Mouse (Mus musculus): ENCODE results near the gene 1700067P10Rik.
A peak's percentile ranks its signal among the peaks of the same experiment; 100 is the strongest.

The 1700067P10Rik gene

GRCm38 (mm10) chr17:48089019-48089418 is at the start of gene 1700067P10Rik:
1700067P10Rik (plus strand) TSS chr17:48089319.
- no peak for DNase-seq

GRCm38 (mm10) chr17:48041351-48042287 is 47.5 kb upstream of the 1700067P10Rik start:
- DNase-seq: peak; percentile 88

- DNase-seq: no peak
Observed at GRCm38 (mm10) chr17:48043154-48043880, 45.8 kb upstream of the 1700067P10Rik start.

- peak; percentile 78 for DNase-seq
Observed at GRCm38 (mm10) chr17:48045631-48046030, 43.5 kb upstream of the 1700067P10Rik start.

- no peak for DNase-seq
Observed at GRCm38 (mm10) chr17:48051638-48052337, 37.3 kb upstream of the 1700067P10Rik start.

GRCm38 (mm10) chr17:48052338-48053067 is 36.6 kb upstream of the 1700067P10Rik start:
- no peak for DNase-seq

GRCm38 (mm10) chr17:48053646-48054045 is 35.5 kb upstream of the 1700067P10Rik start:
- DNase-seq: no peak

GRCm38 (mm10) chr17:48055076-48055816 is 33.9 kb upstream of the 1700067P10Rik start:
- DNase-seq: peak; percentile 16

GRCm38 (mm10) chr17:48057382-48057781 is 31.7 kb upstream of the 1700067P10Rik start:
- peak; percentile 33 for DNase-seq

GRCm38 (mm10) chr17:48064196-48064843 is 24.8 kb upstream of the 1700067P10Rik start:
- peak; percentile 44 for DNase-seq

GRCm38 (mm10) chr17:48065081-48065501 is 24.0 kb upstream of the 1700067P10Rik start:
- DNase-seq: peak; percentile 20

- no peak for DNase-seq
Observed at GRCm38 (mm10) chr17:48067083-48067614, 22.0 kb upstream of the 1700067P10Rik start.

GRCm38 (mm10) chr17:48067729-48068128 is 21.4 kb upstream of the 1700067P10Rik start:
- DNase-seq: peak; percentile 21

- no peak for DNase-seq
Observed at GRCm38 (mm10) chr17:48080626-48081025, 8.5 kb upstream of the 1700067P10Rik start.

GRCm38 (mm10) chr17:48089446-48089845 is 327 bp downstream of the 1700067P10Rik start:
- no peak for DNase-seq

- DNase-seq: peak; percentile 14
Observed at GRCm38 (mm10) chr17:48090305-48090704, 1.2 kb downstream of the 1700067P10Rik start.

- no peak for DNase-seq
Observed at GRCm38 (mm10) chr17:48093286-48093817, 4.2 kb downstream of the 1700067P10Rik start.

GRCm38 (mm10) chr17:48094820-48095680 is 5.9 kb downstream of the 1700067P10Rik start:
- peak; percentile 30 for DNase-seq

GRCm38 (mm10) chr17:48095718-48096121 is 6.6 kb downstream of the 1700067P10Rik start:
- peak; percentile 82 for DNase-seq

Measured in embryo, embryonic 11 days (tissue).